In the genomic region with DNA sequence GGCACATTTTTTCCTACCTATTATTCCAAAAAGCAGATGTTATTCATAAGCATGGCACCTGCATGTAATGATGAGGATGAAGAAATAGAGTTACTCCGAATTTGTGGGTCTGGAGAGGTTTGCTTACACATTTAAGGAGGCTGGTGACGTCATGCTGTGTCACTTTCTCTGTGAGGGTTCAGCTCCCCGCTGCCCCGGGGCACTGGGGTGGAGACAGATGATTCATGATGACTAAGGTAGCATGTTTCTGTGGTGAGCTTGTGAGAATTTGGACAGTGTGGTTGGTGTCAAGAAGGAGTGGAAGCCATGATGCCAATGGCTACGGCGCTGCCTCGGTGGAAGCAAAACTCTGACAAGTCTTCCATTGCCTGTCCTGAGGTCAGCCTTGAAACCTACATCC, we compare ENCODE assay signal across 22 mouse cellular contexts. TPM values are rescaled to one million over a fixed set of nuclear protein-coding genes. Genes with fewer than 3 reads are reported as not detected.
DNase-seq lines count a peak whose midpoint lies in the region; ATAC-seq and TF ChIP-seq lines count a peak whose summit lies in the region.
"Had no signal": no experiment of that assay in that cellular context is flagged by ENCODE, and none has a peak within 500 bp of the region (broad histone marks: within the 10 kb centered on the region; RNA-seq: fewer than 3 reads in every experiment).

No protein-coding gene starts in this region.

- H3K9me3 ChIP-seq in midbrain, embryonic 14.5 days (ENCODE audit: control insufficient read depth, low read length): 0 out of 2 replicates have a peak, but pooled peaks cover under 1% of the 10 kb centered on the region
- H3K9me3 ChIP-seq: embryonic facial prominence, embryonic 15.5 days; heart, embryonic 15.5 days; hindbrain, embryonic 10.5 days; neural tube, embryonic 12.5 days had no signal

- WGBS in midbrain, embryonic 14.5 days: 88% methylated on average over 7 of the region's 7 CpGs

- DNase-seq in Muller cell, postnatal 12 days (ENCODE audit: inconsistent ontology term): peak; percentile 72
- peak; percentile 69 to 84 for DNase-seq in natural killer cell, adult 2 months (ENCODE audit: low spot score in 2 of 2)
- no peak for DNase-seq in midbrain, embryonic 14.5 days
- DNase-seq in adipocyte (ENCODE audit: low spot score): no peak
- no peak for DNase-seq in heart, postnatal 14 days
- DNase-seq: cerebellum, postnatal 14 days; embryo, embryonic 11 days; kidney, adult 11 months; kidney, postnatal 25 days; layer of hippocampus, adult 9-11 months; lung, adult 18-20 months; lung, postnatal 14 days; thymus, postnatal 25 days had no signal

- ATAC-seq in granulocyte monocyte progenitor cell, adult 5-6 weeks (replicated peaks; ENCODE audit: poor library complexity, severe bottlenecking): peak; percentile 31; the same call in 1 of the 2 replicates
- ATAC-seq in midbrain, embryonic 14.5 days (ENCODE audit: low FRiP score, low TSS enrichment): no peak
- ATAC-seq: hindbrain, postnatal 0 days had no signal

- H3K4me1 ChIP-seq in midbrain, embryonic 14.5 days (ENCODE audit: control insufficient read depth, insufficient read depth, low read length): no peaks in the 10 kb centered on the region
- H3K4me1 ChIP-seq: embryonic facial prominence, embryonic 15.5 days; heart, embryonic 15.5 days; hindbrain, embryonic 10.5 days; neural tube, embryonic 12.5 days had no signal

- no peaks in the 10 kb centered on the region for H3K36me3 ChIP-seq in C2C12 (ENCODE audit: control insufficient read depth, insufficient read depth)
- H3K36me3 ChIP-seq in midbrain, embryonic 14.5 days (ENCODE audit: control insufficient read depth, insufficient read depth, low read length): no peaks in the 10 kb centered on the region
- H3K36me3 ChIP-seq: embryonic facial prominence, embryonic 15.5 days; heart, embryonic 15.5 days; hindbrain, embryonic 10.5 days; neural tube, embryonic 12.5 days had no signal

- no peak overlapping the region for H3K9ac ChIP-seq in midbrain, embryonic 14.5 days (replicated peaks; ENCODE audit: low read length)
- H3K9ac ChIP-seq: embryonic facial prominence, embryonic 15.5 days; heart, embryonic 15.5 days; neural tube, embryonic 12.5 days had no signal

- intact Hi-C loops in heart, postnatal 14 days (cut with DNase I): no loop called here

- H3K4me2 ChIP-seq in midbrain, embryonic 14.5 days (ENCODE audit: low read length): no peak overlapping the region
- H3K4me2 ChIP-seq: embryonic facial prominence, embryonic 15.5 days; heart, embryonic 15.5 days; liver, embryonic 11.5 days; neural tube, embryonic 12.5 days had no signal

- no peak overlapping the region for H3K27ac ChIP-seq in midbrain, embryonic 14.5 days (replicated peaks; ENCODE audit: low read depth, low read length)
- H3K27ac ChIP-seq: embryonic facial prominence, embryonic 15.5 days; heart, embryonic 15.5 days; hindbrain, embryonic 10.5 days; hindbrain, postnatal 0 days; left cerebral cortex, adult 2 months; neural tube, embryonic 12.5 days had no signal

- H3K79me3 ChIP-seq in C2C12 (ENCODE audit: low read depth): no peaks in the 10 kb centered on the region

- no peaks in the 10 kb centered on the region for H3K79me2 ChIP-seq in C2C12 (ENCODE audit: control insufficient read depth, insufficient read depth)

- H3K27me3 ChIP-seq in C2C12 (ENCODE audit: control insufficient read depth, insufficient read depth, insufficient read length): no peaks in the 10 kb centered on the region
- H3K27me3 ChIP-seq in midbrain, embryonic 14.5 days (ENCODE audit: control insufficient read depth, insufficient read depth, low read length): no peaks in the 10 kb centered on the region
- H3K27me3 ChIP-seq: embryonic facial prominence, embryonic 15.5 days; heart, embryonic 15.5 days; neural tube, embryonic 12.5 days had no signal

- no peak for TF ChIP-seq CTCF in C2C12 (IDR thresholded peaks at IDR 0.05; ENCODE audit: control insufficient read depth, insufficient read depth, insufficient read length)

- no peak overlapping the region for H3ac ChIP-seq in C2C12 (ENCODE audit: control insufficient read depth, insufficient read length, low read depth)

- H3K4me3 ChIP-seq in C2C12 (ENCODE audit: insufficient read depth, poor library complexity, severe bottlenecking): no peak overlapping the region
- no peak overlapping the region for H3K4me3 ChIP-seq in midbrain, embryonic 14.5 days (replicated peaks; ENCODE audit: low read depth, low read length)
- H3K4me3 ChIP-seq: embryonic facial prominence, embryonic 15.5 days; heart, embryonic 15.5 days; hindbrain, embryonic 10.5 days; left cerebral cortex, adult 2 months; neural tube, embryonic 12.5 days had no signal

TF ChIP-seq in C2C12, 6 proteins besides CTCF, POLR2A, EP300 and RAD21:
- peak; percentile 18 for TF ChIP-seq CEBPB (IDR thresholded peaks at IDR 0.05; ENCODE audit: low read depth)
- peak; percentile 78 for TF ChIP-seq MAX (IDR thresholded peaks at IDR 0.05)
- TF ChIP-seq FOSL1 (IDR thresholded peaks at IDR 0.05; ENCODE audit: insufficient read depth, low read length, poor library complexity, severe bottlenecking): peak; percentile 97
- no peak for TF ChIP-seq MYOD1 (IDR thresholded peaks at IDR 0.05; ENCODE audit: control insufficient read depth, insufficient read length, low read depth)

RNA-seq across cellular contexts. Expression of a gene that starts 36.2 kb away (rescaled TPM):
- 0.13 TPM for polyA plus RNA-seq in C2C12 (2012; fragmentation: generic; extraction: Trizol)
- total RNA-seq in granulocyte monocyte progenitor cell, adult 5-6 weeks (2014; fragmentation: Nextera tagmentation): 1.1 and 3.3 TPM in 2 replicates
- total RNA-seq in granulocyte monocyte progenitor cell, adult 5-6 weeks (2017): 2.0 and 2.1 TPM in 2 replicates
- polyA plus RNA-seq in midbrain, embryonic 14.5 days (2014; fragmentation: Nextera tagmentation; extraction: Ambion mirVana): 0.07 TPM in 1 of 2 replicates, not detected in the other
- total RNA-seq in heart, postnatal 14 days (2021): 1 to 10 TPM; 2.0 to 2.7 TPM

Comparison
In these comparisons a context has a peak if more than half of its experiments do, and no peak if none do; other contexts are left out.
1. DNase-seq: peak in Muller cell, postnatal 12 days (single experiment) and natural killer cell, adult 2 months (2 of 2); none in midbrain, embryonic 14.5 days (single experiment), adipocyte (single experiment) and heart, postnatal 14 days (0 of 2).